9 mouse cellular contexts compared by ENCODE assay signal in genomic region chr14:55271158-55271557, GRCm38 (mm10). TPM values are rescaled to one million over a fixed set of nuclear protein-coding genes. Genes with fewer than 3 reads are reported as not detected.
DNase-seq lines count a peak whose midpoint lies in the region; ATAC-seq lines count a peak whose summit lies in the region.
"Had no signal": no experiment of that assay in that cellular context is flagged by ENCODE, and none has a peak within 500 bp of the region (broad histone marks: within the 10 kb centered on the region; RNA-seq: fewer than 3 reads in every experiment).

No protein-coding gene starts in this region.

- ATAC-seq in megakaryocyte, adult 5-6 weeks (ENCODE audit: poor library complexity, severe bottlenecking), result no peak

- DNase-seq in gastrocnemius, adult 18-20 months (ENCODE audit: low spot score), result peak; percentile 42
- DNase-seq in gastrocnemius, postnatal 25 days, result no peak
- peak; percentile 39 for DNase-seq in 3T3-L1 (ENCODE audit: low read depth, low spot score)
- DNase-seq in adrenal gland, postnatal 14 days, result peak; percentile 68
- DNase-seq in frontal cortex, postnatal 25 days (ENCODE audit: low spot score in 2 of 2), result peak; percentile 6 to 64
- peak; percentile 47 for DNase-seq in layer of hippocampus, adult 9-11 months
- DNase-seq in mesoderm, embryonic 11.5 days (ENCODE audit: low read depth, low spot score), result peak; percentile 44

RNA-seq across cellular contexts. Expression of gene Dhrs2, which starts 49.4 kb away (rescaled TPM):
- total RNA-seq in gastrocnemius, adult 18-20 months (2021), result not detected
- not detected for total RNA-seq in gastrocnemius, postnatal 25 days (2021)
- not detected in 2 replicates for total RNA-seq in adrenal gland, postnatal 14 days (2021)
- total RNA-seq in megakaryocyte, adult 5-6 weeks (2015), result not detected in 2 replicates
- 0.45 TPM in 1 of 2 replicates, not detected in the other for total RNA-seq in megakaryocyte, adult 5-6 weeks (2017)
- total RNA-seq: G1E had no signal
